Mouse (Mus musculus) kidney, adult 2 months (tissue): Measurements from ENCODE around the gene Tmem102.

Experiments used
- CTCF ChIP-seq: fragments of 200-500 bp; conservative IDR thresholded peaks from 2 replicates; pipeline ENCODE4 v1.5.1; 2011; ENCODE audit warnings: low read depth, mild to moderate bottlenecking, control low read depth, low read length, moderate library complexity, mixed read lengths; ENCODE audit not compliant: insufficient read depth, insufficient read length
- POLR2A ChIP-seq: fragments of 200-500 bp; IDR thresholded peaks from one replicate; pipeline ENCODE4 v1.6.1; 2011; ENCODE audit warnings: low read depth, low read length, control low read depth

- TF ChIP-seq CTCF (no peak), POLR2A (no peak)
These were observed 7.5 kb downstream of the Tmem102 start for GRCm38 (mm10) chr11:69797924-69798323.
